Mouse (Mus musculus): Measurements from ENCODE around the gene Slc1a4. TPM values are rescaled to one million over a fixed set of nuclear protein-coding genes. Genes with fewer than 3 reads are reported as not detected.

Slc1a4 gene
- polyA plus RNA-seq (2016; fragmentation: Nextera tagmentation; extraction: Ambion mirVana): 15.3 and 15.7 TPM in 2 replicates

DNA sequence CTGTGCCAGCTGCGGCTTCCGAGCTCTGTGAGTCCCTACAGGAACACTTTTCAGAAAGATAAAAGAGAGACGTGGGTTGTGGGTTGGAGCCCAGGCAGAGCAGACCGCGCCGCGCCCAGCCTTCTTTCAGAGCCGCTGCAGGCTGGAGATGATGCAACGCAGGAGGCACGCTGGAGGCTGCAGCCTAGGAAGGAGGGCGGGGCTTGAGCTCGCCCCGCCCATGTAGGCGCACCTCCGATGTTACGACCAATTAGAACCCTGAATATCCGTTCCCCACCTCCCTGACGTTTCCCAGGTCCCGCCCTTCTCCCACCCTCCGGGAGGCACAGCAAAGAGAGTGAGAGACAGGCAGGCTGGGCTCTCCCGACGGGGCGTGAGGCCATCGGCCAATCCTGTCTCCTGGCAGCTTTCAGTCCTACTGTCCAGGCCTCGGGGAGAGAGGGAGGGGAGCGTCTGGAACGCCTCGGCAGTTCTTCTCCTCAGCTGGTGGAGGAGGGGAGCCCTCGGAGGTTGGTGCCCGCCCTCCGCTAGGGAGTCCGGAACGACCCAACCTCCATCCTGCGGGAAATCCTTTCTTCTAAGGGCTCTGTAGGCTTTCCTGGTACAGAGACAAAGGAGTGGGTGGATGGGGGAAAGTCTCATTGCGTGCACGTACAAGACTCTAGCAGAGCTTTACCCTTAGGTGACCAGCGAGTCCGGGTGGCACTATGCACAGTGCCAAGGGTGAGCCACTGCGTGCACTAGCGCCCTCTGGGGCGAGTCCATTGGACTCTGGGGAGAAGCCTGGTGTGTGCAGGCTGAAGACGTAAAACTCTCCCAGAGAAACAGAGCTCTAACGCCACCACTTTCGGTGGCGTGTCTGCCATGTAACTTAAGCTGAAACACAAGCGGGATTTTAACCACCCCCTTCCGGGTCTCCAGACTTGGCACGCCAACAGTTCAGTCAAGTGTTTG, at the start of gene Slc1a4:
Gene Slc1a4, minus strand, starts transcription at position 153 of the 954 bp plus-strand sequence.
- under 1% methylated on average over 48 of the region's 48 CpGs for WGBS
- peak within 1 kb of the TSS; percentile 94 for H3K27ac ChIP-seq

DNA sequence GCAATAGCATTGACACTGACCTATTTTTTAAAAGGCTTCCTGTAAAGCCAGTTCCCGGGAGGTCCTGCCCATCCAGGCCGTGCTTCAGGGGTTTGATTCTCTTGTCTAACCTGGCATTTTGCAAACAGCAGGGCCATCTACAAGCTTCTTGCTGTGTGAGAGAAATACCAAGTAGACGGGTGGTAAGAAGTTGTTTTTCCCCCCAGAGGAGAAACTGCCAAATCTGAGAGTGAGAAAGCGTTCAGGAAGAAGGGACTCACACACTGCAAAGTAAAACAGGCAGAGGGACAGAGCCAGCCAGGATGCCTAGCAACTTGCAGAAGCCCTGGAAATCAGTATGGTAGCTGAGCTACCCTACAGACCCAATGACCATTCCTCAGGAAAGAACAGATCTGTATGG, 47.6 kb upstream of the Slc1a4 start:
- Histone ChIP-seq H3K4me1 (replicated peaks) (no peaks in the 10 kb centered on the region), H3K4me3 (no peak overlapping the region), H3K36me3 (no peaks in the 10 kb centered on the region), H3K27me3 (ENCODE audit: insufficient read depth, poor library complexity, severe bottlenecking) (no peaks in the 10 kb centered on the region), H3K27ac (no peak overlapping the region), H3K9me3 (no peaks in the 10 kb centered on the region)
- no peak for DNase-seq (ENCODE audit: low spot score)
- 70% methylated on average over 4 of the region's 4 CpGs for WGBS

More for the DNA sequence above, at the start of gene Slc1a4:
- H3K4me3 ChIP-seq: peak within 1 kb of the TSS; percentile 68
- no peaks in the 10 kb centered on the region for H3K27me3 ChIP-seq (ENCODE audit: insufficient read depth, poor library complexity, severe bottlenecking)
- no peaks in the 10 kb centered on the region for H3K9me3 ChIP-seq
- no peaks in the 10 kb centered on the region for H3K36me3 ChIP-seq
- peak; percentile 98 for DNase-seq (ENCODE audit: low spot score)
- H3K4me1 ChIP-seq (replicated peaks): peaks cover 40% of the 10 kb centered on the region

- H3K36me3 ChIP-seq: no peaks in the 10 kb centered on the region
- H3K4me1 ChIP-seq (replicated peaks): no peaks in the 10 kb centered on the region
- no peak overlapping the region for H3K4me3 ChIP-seq
- H3K27ac ChIP-seq: no peak overlapping the region
- WGBS: 92% methylated on average over 7 of the region's 7 CpGs
- H3K9me3 ChIP-seq: no peaks in the 10 kb centered on the region
- H3K27me3 ChIP-seq (ENCODE audit: insufficient read depth, poor library complexity, severe bottlenecking): no peaks in the 10 kb centered on the region
- DNase-seq (ENCODE audit: low spot score): no peak
Measured at GRCm38 (mm10) chr11:20376642-20377041, 44.1 kb upstream of the Slc1a4 start.

GRCm38 (mm10) chr11:20372616-20373211, 40.2 kb upstream of the Slc1a4 start:
- no peak for DNase-seq (ENCODE audit: low spot score)
- Histone ChIP-seq H3K4me1 (replicated peaks) (no peaks in the 10 kb centered on the region), H3K36me3 (no peaks in the 10 kb centered on the region), H3K4me3 (no peak overlapping the region), H3K27me3 (ENCODE audit: insufficient read depth, poor library complexity, severe bottlenecking) (no peaks in the 10 kb centered on the region), H3K9me3 (no peaks in the 10 kb centered on the region), H3K27ac (no peak overlapping the region)
- 85% methylated on average over 8 of the region's 8 CpGs for WGBS

- H3K36me3 ChIP-seq: no peaks in the 10 kb centered on the region
- H3K9me3 ChIP-seq: no peaks in the 10 kb centered on the region
- 90% methylated on average over 2 of the region's 2 CpGs for WGBS
- H3K27me3 ChIP-seq (ENCODE audit: insufficient read depth, poor library complexity, severe bottlenecking): no peaks in the 10 kb centered on the region
- no peak overlapping the region for H3K27ac ChIP-seq
- H3K4me3 ChIP-seq: no peak overlapping the region
- no peak for DNase-seq (ENCODE audit: low spot score)
- no peaks in the 10 kb centered on the region for H3K4me1 ChIP-seq (replicated peaks)
Measured at GRCm38 (mm10) chr11:20370486-20370885, 38.0 kb upstream of the Slc1a4 start.

DNA sequence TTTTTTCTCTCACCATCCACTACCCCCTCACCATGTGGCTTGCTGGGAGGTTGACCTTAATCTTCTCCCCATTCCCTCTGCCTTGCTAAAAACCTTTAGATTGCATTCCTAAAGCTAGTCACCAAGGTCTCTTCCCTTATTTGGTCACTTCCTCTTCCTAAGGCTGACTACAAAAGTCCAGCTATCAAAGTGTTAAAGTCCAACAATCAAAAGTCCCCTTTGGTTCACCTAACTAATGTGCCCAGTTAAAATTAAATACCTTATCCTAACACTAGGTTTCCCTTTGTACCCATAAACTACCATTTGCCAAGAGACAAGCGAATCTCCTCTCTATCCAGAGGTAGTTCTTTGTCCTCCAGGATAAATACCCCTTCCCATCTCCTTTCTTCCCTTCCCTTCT, 33.9 kb upstream of the Slc1a4 start:
- H3K9me3 ChIP-seq: no peaks in the 10 kb centered on the region
- H3K36me3 ChIP-seq: no peaks in the 10 kb centered on the region
- H3K4me3 ChIP-seq: no peak overlapping the region
- H3K4me1 ChIP-seq (replicated peaks): no peaks in the 10 kb centered on the region
- no peaks in the 10 kb centered on the region for H3K27me3 ChIP-seq (ENCODE audit: insufficient read depth, poor library complexity, severe bottlenecking)
- 77% methylated on average over 1 of the region's 1 CpGs for WGBS
- no peak for DNase-seq (ENCODE audit: low spot score)
- no peak overlapping the region for H3K27ac ChIP-seq

DNA sequence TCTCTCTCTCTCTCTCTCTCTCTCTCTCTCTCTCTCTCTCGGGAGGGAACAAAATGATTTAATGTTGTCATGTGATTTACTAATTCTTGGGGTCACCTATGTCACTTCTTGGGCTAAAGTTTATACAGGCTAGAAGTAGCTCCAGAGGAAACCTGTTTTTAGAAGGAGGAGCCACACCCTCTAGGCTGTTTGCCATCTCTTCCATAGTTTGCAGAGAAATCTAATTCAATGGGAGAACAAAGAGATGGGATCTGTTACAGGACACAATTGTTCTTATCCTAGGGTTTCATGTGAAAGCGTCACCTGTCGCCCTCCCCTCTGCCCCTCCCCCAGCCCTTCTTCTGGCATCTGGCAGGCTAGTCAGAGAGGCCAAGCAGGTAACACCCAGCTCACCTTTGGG, 28.8 kb upstream of the Slc1a4 start:
- Histone ChIP-seq H3K9me3 (no peaks in the 10 kb centered on the region), H3K27me3 (ENCODE audit: insufficient read depth, poor library complexity, severe bottlenecking) (no peaks in the 10 kb centered on the region), H3K4me3 (no peak overlapping the region), H3K4me1 (replicated peaks) (peaks cover 10% of the 10 kb centered on the region), H3K36me3 (no peaks in the 10 kb centered on the region), H3K27ac (no peak overlapping the region)
- no peak for DNase-seq (ENCODE audit: low spot score)
- 75% methylated on average over 3 of the region's 3 CpGs for WGBS

DNA sequence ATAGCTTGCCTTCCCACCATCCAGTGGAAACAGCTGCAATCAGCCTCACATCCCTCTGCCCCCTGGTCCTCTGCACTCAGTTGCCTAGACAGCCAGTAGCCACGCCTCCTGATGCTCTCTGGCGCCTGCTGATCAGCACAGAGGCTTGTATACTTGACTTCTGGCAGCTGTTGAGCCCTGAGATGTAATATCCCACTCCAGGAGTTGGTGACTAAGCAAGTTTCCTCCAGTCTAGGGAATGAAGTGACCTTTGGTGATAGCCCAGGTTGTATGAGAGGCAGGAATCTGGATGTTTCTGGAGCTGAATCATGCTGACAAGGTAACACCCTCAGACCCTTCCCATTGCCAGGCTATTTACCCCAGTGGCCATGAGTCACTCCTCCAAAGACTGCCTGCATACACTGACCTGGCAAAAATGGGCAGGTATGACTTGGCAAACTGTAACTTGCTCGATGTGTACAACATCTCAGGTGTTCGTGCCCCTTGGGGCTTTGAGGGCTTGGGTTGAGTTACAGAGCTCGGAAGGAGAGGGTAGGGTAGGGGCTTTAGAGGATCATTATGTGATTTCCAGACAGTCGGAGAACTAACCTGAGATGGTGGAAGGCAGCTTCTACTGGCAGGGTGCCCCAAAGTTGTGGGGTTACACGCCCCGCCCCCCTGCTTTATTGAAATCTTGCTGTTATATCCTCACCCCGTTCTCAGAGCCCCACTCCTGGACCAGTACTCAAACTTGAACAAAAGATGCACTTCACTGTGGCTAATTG, 25.4 kb upstream of the Slc1a4 start:
- Histone ChIP-seq H3K9me3 (no peaks in the 10 kb centered on the region), H3K27ac (no peak overlapping the region), H3K27me3 (ENCODE audit: insufficient read depth, poor library complexity, severe bottlenecking) (no peaks in the 10 kb centered on the region), H3K4me1 (replicated peaks) (peaks cover 10% of the 10 kb centered on the region), H3K36me3 (no peaks in the 10 kb centered on the region), H3K4me3 (no peak overlapping the region)
- 74% methylated on average over 9 of the region's 9 CpGs for WGBS
- DNase-seq (ENCODE audit: low spot score): no peak

GRCm38 (mm10) chr11:20348466-20348865, 16.0 kb upstream of the Slc1a4 start:
- Histone ChIP-seq H3K36me3 (no peaks in the 10 kb centered on the region), H3K4me3 (no peak overlapping the region), H3K9me3 (no peaks in the 10 kb centered on the region), H3K4me1 (replicated peaks) (no peaks in the 10 kb centered on the region), H3K27me3 (ENCODE audit: insufficient read depth, poor library complexity, severe bottlenecking) (no peaks in the 10 kb centered on the region), H3K27ac (no peak overlapping the region)
- no peak for DNase-seq (ENCODE audit: low spot score)
- WGBS: 87% methylated on average over 2 of the region's 2 CpGs

- Histone ChIP-seq H3K9me3 (no peaks in the 10 kb centered on the region), H3K4me1 (replicated peaks) (no peaks in the 10 kb centered on the region), H3K27ac (no peak overlapping the region), H3K4me3 (no peak overlapping the region), H3K27me3 (ENCODE audit: insufficient read depth, poor library complexity, severe bottlenecking) (no peaks in the 10 kb centered on the region), H3K36me3 (no peaks in the 10 kb centered on the region)
- 94% methylated on average over 6 of the region's 6 CpGs for WGBS
- DNase-seq (ENCODE audit: low spot score): no peak
Measured at GRCm38 (mm10) chr11:20347548-20347947, 15.0 kb upstream of the Slc1a4 start.

GRCm38 (mm10) chr11:20346369-20346768, 13.9 kb upstream of the Slc1a4 start:
- Histone ChIP-seq H3K36me3 (no peaks in the 10 kb centered on the region), H3K4me3 (no peak overlapping the region), H3K4me1 (replicated peaks) (no peaks in the 10 kb centered on the region), H3K27ac (no peak overlapping the region), H3K27me3 (ENCODE audit: insufficient read depth, poor library complexity, severe bottlenecking) (no peaks in the 10 kb centered on the region), H3K9me3 (no peaks in the 10 kb centered on the region)
- WGBS: 88% methylated on average over 2 of the region's 2 CpGs
- DNase-seq (ENCODE audit: low spot score): no peak

DNA sequence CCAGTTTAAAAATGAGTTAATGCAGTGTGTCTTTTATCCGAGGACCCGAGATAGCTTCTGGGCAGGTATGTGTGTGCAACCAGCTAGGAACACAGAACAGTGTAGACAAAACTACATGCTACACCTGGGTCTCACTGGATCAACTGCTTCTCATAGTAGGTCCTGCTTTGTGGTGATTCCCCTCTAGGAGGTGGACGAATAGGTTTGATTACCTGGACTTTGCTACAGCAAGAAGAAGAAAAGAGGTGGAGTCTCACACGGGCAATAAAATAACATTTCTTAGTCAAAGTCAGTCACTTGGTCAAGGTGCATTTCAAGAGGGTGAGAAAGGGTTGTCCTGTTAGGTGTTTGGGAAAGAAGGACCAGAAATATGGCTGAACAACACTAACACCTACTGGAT, 11.4 kb upstream of the Slc1a4 start:
- DNase-seq (ENCODE audit: low spot score): no peak
- no peaks in the 10 kb centered on the region for H3K9me3 ChIP-seq
- no peaks in the 10 kb centered on the region for H3K27me3 ChIP-seq (ENCODE audit: insufficient read depth, poor library complexity, severe bottlenecking)
- no peaks in the 10 kb centered on the region for H3K4me1 ChIP-seq (replicated peaks)
- no peak overlapping the region for H3K27ac ChIP-seq
- H3K36me3 ChIP-seq: no peaks in the 10 kb centered on the region
- H3K4me3 ChIP-seq: no peak overlapping the region
- WGBS: 90% methylated on average over 4 of the region's 4 CpGs

GRCm38 (mm10) chr11:20341598-20341997, 9.1 kb upstream of the Slc1a4 start:
- Histone ChIP-seq H3K36me3 (no peaks in the 10 kb centered on the region), H3K9me3 (no peaks in the 10 kb centered on the region), H3K4me3 (no peak overlapping the region), H3K27ac (no peak overlapping the region), H3K27me3 (ENCODE audit: insufficient read depth, poor library complexity, severe bottlenecking) (no peaks in the 10 kb centered on the region), H3K4me1 (replicated peaks) (no peaks in the 10 kb centered on the region)
- WGBS: 64% methylated on average over 1 of the region's 1 CpGs
- no peak for DNase-seq (ENCODE audit: low spot score)

Data from hindbrain, embryonic 10.5 days (tissue).